Mouse (Mus musculus) forebrain, embryonic 13.5 days (tissue): Measurements from ENCODE around the gene Aldh3b3. TPM values are rescaled to one million over a fixed set of nuclear protein-coding genes. Genes with fewer than 3 reads are reported as not detected.

Source experiments
- ATAC-seq: fragments of 200-750 bp; cut with Nextera tagmentation; 2 replicates; pipeline ENCODE4 v1.8.0; 2017
- H3K27ac ChIP-seq: fragments of 300-500 bp; sonication (generic); 2 replicates; pipeline ENCODE4 v1.5.1; 2015; ENCODE audit warnings: inconsistent platforms, mild to moderate bottlenecking, moderate library complexity
- H3K27me3 ChIP-seq: fragments of 300-500 bp; sonication (generic); 2 replicates; pipeline ENCODE4 v1.6.1; 2015; ENCODE audit warnings: mild to moderate bottlenecking, inconsistent platforms
- H3K36me3 ChIP-seq: fragments of 300-500 bp; sonication (generic); 2 replicates; pipeline ENCODE4 v1.6.1; 2015; ENCODE audit warnings: mild to moderate bottlenecking, inconsistent platforms; ENCODE audit not compliant: poor library complexity, severe bottlenecking
- H3K4me1 ChIP-seq: fragments of 300-500 bp; sonication (generic); 2 replicates; pipeline ENCODE4 v1.6.1; 2015; ENCODE audit warnings: inconsistent platforms
- H3K4me2 ChIP-seq: fragments of 300-500 bp; sonication (generic); 2 replicates; pipeline ENCODE4 v1.6.1; 2015; ENCODE audit warnings: inconsistent platforms, mild to moderate bottlenecking, moderate library complexity
- H3K4me3 ChIP-seq: fragments of 300-500 bp; sonication (generic); 2 replicates; pipeline ENCODE4 v1.5.1; 2015; ENCODE audit warnings: mild to moderate bottlenecking, inconsistent platforms
- H3K9ac ChIP-seq: fragments of 300-500 bp; sonication (generic); 2 replicates; pipeline ENCODE4 v1.6.1; 2015; ENCODE audit warnings: mild to moderate bottlenecking, inconsistent platforms
- H3K9me3 ChIP-seq: fragments of 300-500 bp; sonication (generic); replicated peaks from 2 replicates; pipeline ENCODE4 v1.6.1; 2016; ENCODE audit warnings: inconsistent platforms
- WGBS: fragments of 180-500 bp; shearing (Covaris S2); methylation state at CpG from one replicate; pipeline ENCODE4 v1.1.7; 2015; 5-methylcytosine and 5-hydroxymethylcytosine counted together
- polyA plus RNA-seq: library from polyadenylated mRNA; unstranded; fragments of >200 nt; fragmentation: Nextera tagmentation; extraction: Ambion mirVana; gene quantifications from 2 replicates; pipeline ENCODE4 v1.2.1, GENCODE M21; 2015

The Aldh3b3 gene
- polyA plus RNA-seq, 1 experiment from 2014 or later, result not detected

GRCm38 (mm10) chr19:4012432-4013022, 54.1 kb downstream of the Aldh3b3 start, which contains the start of gene Ndufv1:
Gene Ndufv1 (minus strand): TSS chr19:4012806.
- Histone ChIP-seq H3K27ac (peak within 1 kb of the TSS; percentile 48), H3K27me3 (no peaks in the 10 kb centered on the region), H3K36me3 (peaks cover 30% of the 10 kb centered on the region), H3K9ac (peak within 1 kb of the TSS; percentile 80), H3K4me3 (peak within 1 kb of the TSS; percentile 80), H3K9me3 (no peaks in the 10 kb centered on the region), H3K4me2 (peak within 1 kb of the TSS; percentile 79), H3K4me1 (peaks cover 13% of the 10 kb centered on the region)
- under 1% methylated on average over 45 of the region's 45 CpGs for WGBS
- ATAC-seq, result peak; percentile 100

GRCm38 (mm10) chr19:4013066-4013465, 54.6 kb downstream of the Aldh3b3 start:
- Histone ChIP-seq H3K9me3 (no peaks in the 10 kb centered on the region), H3K4me1 (peaks cover 13% of the 10 kb centered on the region), H3K4me3 (peak overlapping the region; percentile 80), H3K4me2 (peak overlapping the region; percentile 79), H3K9ac (peak overlapping the region; percentile 31; the same call in 1 of the 2 replicates), H3K27ac (no peak overlapping the region), H3K36me3 (peaks cover 24% of the 10 kb centered on the region), H3K27me3 (no peaks in the 10 kb centered on the region)
- WGBS, result 25% methylated on average over 9 of the region's 9 CpGs
- ATAC-seq, result no peak; the same call in 1 of the 2 replicates

- Histone ChIP-seq H3K4me3 (no peak overlapping the region), H3K27ac (no peak overlapping the region)
- ATAC-seq, result no peak
Measured at GRCm38 (mm10) chr19:4014802-4015201, 56.4 kb downstream of the Aldh3b3 start.

GRCm38 (mm10) chr19:4015635-4016034, 57.2 kb downstream of the Aldh3b3 start:
- Histone ChIP-seq H3K4me1 (peaks cover 22% of the 10 kb centered on the region), H3K27me3 (no peaks in the 10 kb centered on the region), H3K4me3 (no peak overlapping the region), H3K36me3 (no peaks in the 10 kb centered on the region), H3K9ac (no peak overlapping the region), H3K27ac (no peak overlapping the region), H3K9me3 (no peaks in the 10 kb centered on the region), H3K4me2 (no peak overlapping the region)
- ATAC-seq, result no peak
- WGBS, result 53% methylated on average over 5 of the region's 5 CpGs

More at GRCm38 (mm10) chr19:4014802-4015201, 56.4 kb downstream of the Aldh3b3 start:
- Histone ChIP-seq H3K27me3 (no peaks in the 10 kb centered on the region), H3K9me3 (no peaks in the 10 kb centered on the region), H3K4me2 (no peak overlapping the region), H3K36me3 (peaks cover 7% of the 10 kb centered on the region), H3K9ac (peak overlapping the region; percentile 1), H3K4me1 (peaks cover 22% of the 10 kb centered on the region)

GRCm38 (mm10) chr19:4017921-4018587, 59.6 kb downstream of the Aldh3b3 start:
- H3K36me3 ChIP-seq, result no peaks in the 10 kb centered on the region
- ATAC-seq, result no peak
- H3K9ac ChIP-seq, result no peak overlapping the region
- H3K4me1 ChIP-seq, result peaks cover 9% of the 10 kb centered on the region; the same call in 1 of the 2 replicates
- whole genome bisulfite sequencing, result 64% methylated on average over 10 of the region's 10 CpGs
- H3K27me3 ChIP-seq, result no peaks in the 10 kb centered on the region
- no peak overlapping the region for H3K4me2 ChIP-seq
- H3K9me3 ChIP-seq, result no peaks in the 10 kb centered on the region
- H3K27ac ChIP-seq, result no peak overlapping the region
- H3K4me3 ChIP-seq, result no peak overlapping the region

GRCm38 (mm10) chr19:4018743-4019583, 60.5 kb downstream of the Aldh3b3 start:
- WGBS, result 28% methylated on average over 18 of the region's 18 CpGs
- ATAC-seq, result peak; percentile 57; the same call in 1 of the 2 replicates
- no peaks in the 10 kb centered on the region for H3K36me3 ChIP-seq
- peaks cover 9% of the 10 kb centered on the region; the same call in 1 of the 2 replicates for H3K4me1 ChIP-seq
- H3K4me2 ChIP-seq, result no peak overlapping the region
- no peak overlapping the region for H3K4me3 ChIP-seq
- H3K27ac ChIP-seq, result no peak overlapping the region
- H3K27me3 ChIP-seq, result no peaks in the 10 kb centered on the region
- H3K9me3 ChIP-seq, result no peaks in the 10 kb centered on the region
- no peak overlapping the region for H3K9ac ChIP-seq

Other genes starting within 250 kb of the Aldh3b3 start
- 43.3 and 52.7 TPM in 2 replicates for gene Kmt5b, start 191.2 kb upstream of the Aldh3b3 start, polyA plus RNA-seq
- gene Chka, start 106.9 kb upstream of the Aldh3b3 start, polyA plus RNA-seq, result 53.1 and 54.8 TPM in 2 replicates
- gene Tcirg1, start 51.5 kb upstream of the Aldh3b3 start, polyA plus RNA-seq, result 10.4 and 11.3 TPM in 2 replicates
- gene Ndufs8, start 45.9 kb upstream of the Aldh3b3 start, polyA plus RNA-seq, result 197 and 208 TPM in 2 replicates
- gene Aldh3b1, start 28.8 kb upstream of the Aldh3b3 start, polyA plus RNA-seq, result 1.1 TPM in 2 replicates
- gene Unc93b1, start 23.5 kb upstream of the Aldh3b3 start, polyA plus RNA-seq, result 3.8 and 5.3 TPM in 2 replicates
- gene Aldh3b2, start 13.7 kb downstream of the Aldh3b3 start, polyA plus RNA-seq, result 0.15 TPM in 1 of 2 replicates, not detected in the other
- 0.68 and 1.4 TPM in 2 replicates for gene Acy3, start 27.9 kb downstream of the Aldh3b3 start, polyA plus RNA-seq
- gene Tbx10, start 34.1 kb downstream of the Aldh3b3 start, polyA plus RNA-seq, result not detected in 2 replicates
- 25.8 and 28.2 TPM in 2 replicates for gene Nudt8, start 41.9 kb downstream of the Aldh3b3 start, polyA plus RNA-seq
- 5.4 and 5.7 TPM in 2 replicates for gene Gm49405, start 42.0 kb downstream of the Aldh3b3 start, polyA plus RNA-seq
- gene Doc2g, start 44.7 kb downstream of the Aldh3b3 start, polyA plus RNA-seq, result 5.5 and 5.7 TPM in 2 replicates
- gene Ndufv1, start 54.2 kb downstream of the Aldh3b3 start, polyA plus RNA-seq, result 202 and 216 TPM in 2 replicates
- 390 and 392 TPM in 2 replicates for gene Gstp1, start 79.3 kb downstream of the Aldh3b3 start, polyA plus RNA-seq
- gene Gstp2, start 87.4 kb downstream of the Aldh3b3 start, polyA plus RNA-seq, result 1.0 and 2.5 TPM in 2 replicates
- gene Gstp3, start 100.9 kb downstream of the Aldh3b3 start, polyA plus RNA-seq, result not detected in 2 replicates
- gene Cabp2, start 122.9 kb downstream of the Aldh3b3 start, polyA plus RNA-seq, result not detected in 2 replicates
- 77.4 and 80.3 TPM in 2 replicates for gene Cdk2ap2, start 138.5 kb downstream of the Aldh3b3 start, polyA plus RNA-seq
- 21.1 and 32.0 TPM in 2 replicates for gene Pitpnm1, start 141.4 kb downstream of the Aldh3b3 start, polyA plus RNA-seq
- 73.7 and 75.9 TPM in 2 replicates for gene Aip, start 167.2 kb downstream of the Aldh3b3 start, polyA plus RNA-seq
- 0.04 TPM in 1 of 2 replicates, not detected in the other for gene Gpr152, start 181.1 kb downstream of the Aldh3b3 start, polyA plus RNA-seq
- gene Cabp4, start 185.4 kb downstream of the Aldh3b3 start, polyA plus RNA-seq, result 0.09 and 0.13 TPM in 2 replicates
- 126 and 144 TPM in 2 replicates for gene Coro1b, start 190.0 kb downstream of the Aldh3b3 start, polyA plus RNA-seq
- 0.33 and 0.65 TPM in 2 replicates for gene Ptprcap, start 195.0 kb downstream of the Aldh3b3 start, polyA plus RNA-seq
- gene Rps6kb2, start 204.7 kb downstream of the Aldh3b3 start, polyA plus RNA-seq, result 56.6 and 61.6 TPM in 2 replicates
- 2.4 and 2.5 TPM in 2 replicates for gene Carns1, start 216.8 kb downstream of the Aldh3b3 start, polyA plus RNA-seq
- gene Tbc1d10c, start 232.6 kb downstream of the Aldh3b3 start, polyA plus RNA-seq, result 0.77 and 0.82 TPM in 2 replicates
- 664 and 700 TPM in 2 replicates for gene Ppp1ca, start 233.4 kb downstream of the Aldh3b3 start, polyA plus RNA-seq
- gene Rad9a, start 243.0 kb downstream of the Aldh3b3 start, polyA plus RNA-seq, result 28.9 and 34.7 TPM in 2 replicates